Mouse (Mus musculus) myocyte (in vitro differentiated cells): ENCODE results near the gene Gm19684. TPM values are rescaled to one million over a fixed set of nuclear protein-coding genes. Genes with fewer than 3 reads are reported as not detected.

Experiments used
- polyA plus RNA-seq: library from polyadenylated mRNA; unstranded; fragments of >200 nt; fragmentation: generic; extraction: Trizol; gene quantifications from one replicate; pipeline ENCODE4 v1.2.1, GENCODE M21; 2012; ENCODE audit warnings: missing spikeins

Gm19684 gene
- polyA plus RNA-seq, 1 experiment: not detected

Other genes with a start within 250 kb of the Gm19684 start
- 29.4 TPM for gene Dhx16, start 241.9 kb upstream of the Gm19684 start, polyA plus RNA-seq
- 33.7 TPM for gene 2310061I04Rik, start 224.2 kb upstream of the Gm19684 start, polyA plus RNA-seq
- 23.1 TPM for gene Atat1, start 211.6 kb upstream of the Gm19684 start, polyA plus RNA-seq
- gene Mrps18b, start 205.3 kb upstream of the Gm19684 start, polyA plus RNA-seq: 104 TPM
- 32.9 TPM for gene Ppp1r10, start 205.2 kb upstream of the Gm19684 start, polyA plus RNA-seq
- 90.1 TPM for gene Abcf1, start 151.9 kb upstream of the Gm19684 start, polyA plus RNA-seq
- 64.1 TPM for gene Gnl1, start 141.8 kb upstream of the Gm19684 start, polyA plus RNA-seq
- 14.1 TPM for gene Prr3, start 141.4 kb upstream of the Gm19684 start, polyA plus RNA-seq
- gene H2-T24, start 101.1 kb upstream of the Gm19684 start, polyA plus RNA-seq: 0.47 TPM
- 13.6 TPM for gene H2-T23, start 88.8 kb upstream of the Gm19684 start, polyA plus RNA-seq
- 22.1 TPM for gene H2-T22, start 78.9 kb upstream of the Gm19684 start, polyA plus RNA-seq
- not detected for gene Gm6034, start 78.7 kb upstream of the Gm19684 start, polyA plus RNA-seq
- gene Gm11127, start 63.3 kb upstream of the Gm19684 start, polyA plus RNA-seq: 0.23 TPM
- not detected for gene Gm7030, start 7.7 kb downstream of the Gm19684 start, polyA plus RNA-seq
- not detected for gene Gm8909, start 46.9 kb downstream of the Gm19684 start, polyA plus RNA-seq
- gene H2-T3, start 68.6 kb downstream of the Gm19684 start, polyA plus RNA-seq: not detected
- gene Rpp21, start 136.4 kb downstream of the Gm19684 start, polyA plus RNA-seq: 59.2 TPM
- 5.5 TPM for gene Trim39, start 150.6 kb downstream of the Gm19684 start, polyA plus RNA-seq
- gene H2-M10.2, start 164.8 kb downstream of the Gm19684 start, polyA plus RNA-seq: not detected
- gene H2-M10.1, start 204.5 kb downstream of the Gm19684 start, polyA plus RNA-seq: 1.4 TPM
- gene H2-M10.3, start 246.7 kb downstream of the Gm19684 start, polyA plus RNA-seq: not detected